Mouse (Mus musculus): ENCODE measurements at regions not wholly inside any gene's neighbourhood (a gene's known extent, or its start where the extent isn't known, plus 50 kb on each side); places are given as distances from the start of the nearest gene placed in this dataset.

- TF ChIP-seq MYC (IDR thresholded peaks at IDR 0.05; ENCODE audit: low read depth, low read length), result no peak
- no peak for TF ChIP-seq ZC3H11A (IDR thresholded peaks at IDR 0.05; ENCODE audit: low read depth, low read length)
- TF ChIP-seq USF1 (IDR thresholded peaks at IDR 0.05; ENCODE audit: low read depth, low read length), result no peak
- TF ChIP-seq ETS1 (IDR thresholded peaks at IDR 0.05; ENCODE audit: low read depth, low read length), result peak; percentile 24; the same call in 1 of the 2 replicates
- TF ChIP-seq EP300 (IDR thresholded peaks at IDR 0.05; ENCODE audit: low read depth in 1 of 2, low read length in 2 of 2), result peak; percentile 50 to 59; a peak in 2 of 4 replicates
- TF ChIP-seq SMC3 (IDR thresholded peaks at IDR 0.05; ENCODE audit: low read depth, low read length), result no peak
- TF ChIP-seq TAL1 (IDR thresholded peaks at IDR 0.05; ENCODE audit: low read length), result peak; percentile 33
Observed at GRCm38 (mm10) chr14:105429664-105430257, 171.4 kb downstream of the Ndfip2 start (continued).

- H3K4me3 ChIP-seq (ENCODE audit: control insufficient read depth in 1 of 2, insufficient read depth in 1 of 2, low read depth in 2 of 2, low read length in 2 of 2), result no peak overlapping the region
- H3K79me2 ChIP-seq (ENCODE audit: control insufficient read depth, insufficient read depth, low read length, poor library complexity), result no peaks in the 10 kb centered on the region
- no peaks in the 10 kb centered on the region for H3K27me3 ChIP-seq (ENCODE audit: control insufficient read depth in 1 of 2, insufficient read depth in 2 of 2, low read length in 2 of 2)
- DNase-seq (ENCODE audit: low read depth, low spot score), result no peak
- peaks cover 3 to 7% of the 10 kb centered on the region in 2 experiments for H3K4me1 ChIP-seq (ENCODE audit: control insufficient read depth in 1 of 2, insufficient read depth in 2 of 2, low read length in 2 of 2)
- no peak overlapping the region for H3K27ac ChIP-seq (ENCODE audit: control insufficient read depth, low read depth, low read length)
- H3K9me3 ChIP-seq (replicated peaks; ENCODE audit: insufficient read depth, low read length), result no peaks in the 10 kb centered on the region
- H3K9ac ChIP-seq (ENCODE audit: control insufficient read depth, low read depth, low read length, poor library complexity, severe bottlenecking), result no peak overlapping the region
- peaks cover 0 to 4% of the 10 kb centered on the region in 2 experiments; a peak in 2 of 4 replicates for H3K36me3 ChIP-seq (ENCODE audit: control insufficient read depth in 1 of 2, insufficient read depth in 2 of 2, low read length in 2 of 2)
- no peak for TF ChIP-seq MAZ (IDR thresholded peaks at IDR 0.05; ENCODE audit: low read depth, low read length)
- TF ChIP-seq USF2 (IDR thresholded peaks at IDR 0.05; ENCODE audit: borderline replicate concordance in 1 of 2, insufficient read depth in 1 of 2, low read depth in 1 of 2, low read length in 2 of 2), result no peak
- no peak for TF ChIP-seq MYC (IDR thresholded peaks at IDR 0.05; ENCODE audit: low read depth, low read length)
- no peak for TF ChIP-seq E2F4 (IDR thresholded peaks at IDR 0.05; ENCODE audit: borderline replicate concordance, low read depth, low read length)
- no peak for TF ChIP-seq MEF2A (IDR thresholded peaks at IDR 0.05; ENCODE audit: extremely low read depth, insufficient replicate concordance, low read depth, low read length, poor library complexity, severe bottlenecking)
- no peak for TF ChIP-seq TAL1 (IDR thresholded peaks at IDR 0.05; ENCODE audit: low read length)
- no peak for TF ChIP-seq JUND (IDR thresholded peaks at IDR 0.05; ENCODE audit: low read depth, low read length)
- TF ChIP-seq BHLHE40 (IDR thresholded peaks at IDR 0.05; ENCODE audit: borderline replicate concordance, low read depth, low read length), result no peak
- no peak for TF ChIP-seq CTCF (IDR thresholded peaks at IDR 0.05 in 2 of 3, conservative IDR thresholded peaks at IDR 0.05 in 1 of 3; ENCODE audit: control insufficient read depth in 1 of 3, insufficient read depth in 1 of 3, low read depth in 2 of 3, low read length in 3 of 3, poor library complexity in 1 of 3, severe bottlenecking in 1 of 3)
- no peak for TF ChIP-seq KAT2A (conservative IDR thresholded peaks at IDR 0.05; ENCODE audit: low read depth, low read length)
- no peak for TF ChIP-seq HCFC1 (IDR thresholded peaks at IDR 0.05; ENCODE audit: low read depth, low read length)
- TF ChIP-seq CHD1 (IDR thresholded peaks at IDR 0.05; ENCODE audit: low read depth, low read length), result no peak
- TF ChIP-seq EP300 (IDR thresholded peaks at IDR 0.05; ENCODE audit: low read depth in 1 of 2, low read length in 2 of 2), result no peak
- no peak for TF ChIP-seq MYB (IDR thresholded peaks at IDR 0.05; ENCODE audit: low read depth, low read length)
- no peak for TF ChIP-seq GABPA (IDR thresholded peaks at IDR 0.05; ENCODE audit: low read depth, low read length)
- no peak for TF ChIP-seq POLR2AphosphoS5 (IDR thresholded peaks at IDR 0.05; ENCODE audit: borderline replicate concordance, low read depth, low read length)
Observed at GRCm38 (mm10) chr14:105427474-105427901, 169.1 kb downstream of the Ndfip2 start.
